Mouse (Mus musculus): ENCODE measurements around the gene Arhgef17. TPM values are rescaled to one million over a fixed set of nuclear protein-coding genes. Genes with fewer than 3 reads are reported as not detected.

Arhgef17 gene
- 10 to 100 TPM; 81.3 to 91.6 TPM for total RNA-seq (2021)
- long read RNA-seq, experiment 1, full-length matches to known transcripts, result 3 of 16 reads
- long read RNA-seq, experiment 1, partial matches to known transcripts, result 1 of 16 reads
- long read RNA-seq, experiment 1, other reads (novel, unspliced or antisense), result 12 of 16 reads
- long read RNA-seq, experiment 2, full-length matches to known transcripts, result 5 of 16 reads
- long read RNA-seq, experiment 2, partial matches to known transcripts, result 4 of 16 reads
- long read RNA-seq, experiment 2, other reads (novel, unspliced or antisense), result 7 of 16 reads

DNA sequence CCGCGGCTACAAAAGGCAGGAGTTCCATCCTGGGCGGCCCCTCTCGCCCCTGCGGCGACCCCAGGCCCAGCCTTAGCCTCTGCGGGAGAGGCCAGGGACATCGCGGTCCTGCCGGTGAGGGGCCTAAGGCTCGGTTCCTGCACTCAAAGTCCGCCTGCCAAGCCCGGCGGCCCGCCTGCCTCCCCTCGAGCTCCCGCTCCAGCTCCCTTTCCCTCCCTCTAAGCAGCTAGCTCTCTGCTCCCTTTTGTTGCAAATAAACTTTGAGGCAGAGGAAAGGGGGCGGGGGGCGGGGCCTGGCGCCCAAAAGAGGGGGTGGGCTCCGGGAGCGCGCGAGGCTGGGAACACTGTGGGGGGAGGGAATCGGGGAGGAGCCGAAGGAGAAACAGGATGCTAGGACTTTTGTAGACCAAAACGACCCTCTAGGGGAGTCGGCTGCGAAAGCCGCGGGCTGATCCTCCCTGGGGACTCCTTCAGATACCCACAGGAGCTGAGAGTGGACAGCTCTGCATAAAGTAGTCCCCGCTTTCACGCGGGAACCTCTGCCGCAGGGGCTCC is at the start of gene Arhgef17:
TSS of gene Arhgef17 (minus strand) at position 182 of the 555 bp plus-strand sequence.
- DNase-seq (ENCODE audit: low spot score in 2 of 2), result no peak

DNA sequence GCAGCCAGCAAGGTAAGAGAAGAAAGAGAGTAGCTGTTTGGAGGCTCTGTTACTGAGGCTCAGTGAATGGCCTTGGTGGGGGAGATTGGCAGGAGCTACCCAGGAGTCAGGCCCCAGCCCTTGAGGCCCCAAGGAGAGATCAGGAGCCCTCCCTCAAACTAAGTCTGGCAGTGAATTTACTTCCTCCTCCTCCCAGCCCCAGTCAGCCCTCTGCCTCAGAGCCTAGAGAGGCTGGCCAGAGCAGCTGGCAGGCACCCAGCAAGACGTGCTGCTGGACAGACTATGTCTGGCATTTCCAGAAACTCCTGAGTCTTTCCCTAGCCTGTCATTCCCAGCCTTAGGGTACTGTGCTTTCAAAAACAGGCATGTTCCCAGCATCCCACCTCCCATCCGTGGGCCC is 47.3 kb upstream of the Arhgef17 start:
- peak; percentile 26 to 64 for DNase-seq (ENCODE audit: low spot score in 2 of 2)
- intact Hi-C loops (cut with DNase I), result no loop called here

More for the DNA sequence above, at the start of gene Arhgef17:
- intact Hi-C loops (cut with DNase I), result loop anchor here (1.0 kb wide), 1 partner anchor 25 kb away; no protein-coding TSS in a partner anchor

DNA sequence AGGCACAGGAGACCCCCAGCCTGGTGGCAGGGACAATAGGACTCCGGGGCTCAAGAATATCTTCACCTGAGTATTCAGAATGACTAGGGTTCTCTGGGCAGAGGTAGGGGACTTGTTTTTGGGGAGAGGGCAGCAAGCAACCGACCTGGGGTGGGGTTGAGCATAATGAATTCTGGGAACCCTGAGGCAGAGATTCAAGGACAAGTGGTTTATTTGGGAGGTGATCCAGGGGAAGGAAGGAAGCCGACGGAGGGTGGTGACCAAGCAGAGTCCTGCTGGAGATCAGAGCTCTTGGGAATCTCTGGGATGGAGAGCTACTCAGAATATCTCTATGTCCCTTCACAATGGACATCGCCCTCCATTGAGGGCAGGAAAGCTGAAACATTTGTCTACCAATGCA is 46.3 kb upstream of the Arhgef17 start:
- no peak for DNase-seq (ENCODE audit: low spot score in 2 of 2)
- intact Hi-C loops (cut with DNase I), result no loop called here

DNA sequence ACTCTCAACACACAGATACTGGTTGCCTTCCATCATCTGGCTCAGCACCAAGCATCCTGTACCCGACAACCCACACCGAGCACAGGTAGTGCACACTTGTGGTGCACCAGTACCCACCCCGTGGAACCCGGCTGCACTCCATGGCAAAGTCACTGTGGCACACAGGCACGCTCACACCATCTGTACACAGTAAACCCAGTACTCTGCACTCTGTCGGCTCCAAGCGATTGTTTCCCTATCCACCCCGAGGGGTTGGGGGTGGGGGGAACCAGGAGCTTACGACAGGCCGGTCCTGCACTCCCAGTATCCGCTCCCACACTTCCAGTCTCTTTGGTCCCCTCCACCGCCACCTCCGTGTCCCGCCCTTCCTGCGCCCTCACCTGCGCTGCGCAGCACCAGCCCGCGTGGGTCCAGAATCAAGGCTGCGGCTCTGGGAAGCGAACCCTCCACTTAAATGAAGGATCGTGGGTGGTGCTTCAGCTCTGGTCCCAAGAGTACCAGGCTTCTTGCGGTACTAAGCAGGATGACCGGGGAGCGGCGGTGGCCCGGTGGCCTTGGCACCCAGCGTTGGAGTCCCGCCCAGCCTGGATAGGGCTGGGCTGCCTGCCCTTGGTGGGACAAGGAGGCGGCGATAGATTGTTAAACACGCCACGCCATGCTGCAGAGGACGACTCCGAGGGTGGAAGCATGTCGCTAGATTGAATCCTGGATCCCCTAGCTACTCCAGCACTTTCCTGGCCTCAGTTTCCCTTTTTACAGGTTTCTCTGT is 42.4 kb upstream of the Arhgef17 start, which contains the start of gene P2ry6:
TSS of gene P2ry6 (minus strand) at position 515 of the 769 bp plus-strand sequence.
- no peak for DNase-seq (ENCODE audit: low spot score in 2 of 2)

DNA sequence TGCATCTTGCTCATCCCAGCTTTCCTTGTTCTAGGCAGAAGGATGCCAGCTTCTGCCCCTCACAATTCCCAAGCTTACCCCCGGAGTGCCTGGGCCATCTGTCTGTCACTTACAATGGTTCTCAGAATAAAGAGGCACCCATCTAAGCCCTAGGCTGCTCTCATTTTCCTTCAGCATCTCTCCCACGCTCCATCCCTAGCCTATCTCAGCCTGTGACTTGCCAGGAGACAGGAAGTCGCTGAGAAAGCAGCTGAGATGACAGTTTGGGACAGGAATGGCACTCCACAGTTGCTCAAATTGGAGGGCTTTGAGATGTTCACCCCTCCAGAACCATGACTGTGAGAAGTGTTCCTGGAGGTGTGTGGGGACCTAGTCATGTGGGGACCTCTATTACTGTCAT is 41.0 kb upstream of the Arhgef17 start:
- intact Hi-C loops (cut with DNase I), result no loop called here
- peak in 1 of 2 experiments; percentile 26 for DNase-seq (ENCODE audit: low spot score in 2 of 2)

More for the DNA sequence above, 42.4 kb upstream of the Arhgef17 start, which contains the start of gene P2ry6:
- intact Hi-C loops (cut with DNase I), result no loop called here

DNA sequence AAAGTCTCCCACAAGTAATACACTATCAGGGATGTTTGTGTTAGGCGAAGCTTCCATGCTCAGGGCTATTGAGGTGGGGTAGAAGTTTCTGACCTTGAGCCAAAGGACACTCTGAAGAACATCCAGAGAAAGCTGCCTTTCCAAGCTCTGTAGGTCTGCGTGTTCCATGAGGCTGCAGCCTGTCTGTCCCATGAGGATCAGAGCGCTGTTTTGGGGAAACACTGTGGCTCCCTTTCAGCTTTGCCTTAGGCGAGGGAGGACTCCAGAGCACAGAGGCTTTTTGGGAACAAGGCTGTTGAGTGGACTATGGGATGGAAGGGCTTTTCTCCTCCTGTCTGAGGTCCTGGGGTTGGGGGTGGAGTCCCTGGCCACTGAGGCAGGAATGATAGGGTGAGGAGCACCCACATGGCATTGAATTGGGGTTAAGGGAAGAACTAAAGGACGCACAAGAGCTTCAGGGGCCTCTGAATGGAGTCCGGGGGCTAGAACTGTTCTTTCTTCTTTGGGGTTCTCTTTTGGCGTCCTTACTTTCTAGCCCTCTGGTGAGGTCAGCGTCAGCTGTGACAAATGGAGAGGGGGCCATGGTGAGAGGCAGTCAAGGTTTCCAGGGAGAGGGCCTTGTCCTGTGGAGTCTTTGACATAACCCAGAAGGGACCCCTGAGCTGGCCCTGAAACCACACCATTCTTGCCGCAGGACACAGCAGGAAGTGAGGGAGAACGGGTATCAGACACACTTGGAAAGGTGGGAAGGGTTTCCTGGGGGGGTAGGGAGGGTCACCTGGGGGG is 37.2 kb upstream of the Arhgef17 start:
- intact Hi-C loops (cut with DNase I), result no loop called here
- no peak for DNase-seq (ENCODE audit: low spot score in 2 of 2)

DNA sequence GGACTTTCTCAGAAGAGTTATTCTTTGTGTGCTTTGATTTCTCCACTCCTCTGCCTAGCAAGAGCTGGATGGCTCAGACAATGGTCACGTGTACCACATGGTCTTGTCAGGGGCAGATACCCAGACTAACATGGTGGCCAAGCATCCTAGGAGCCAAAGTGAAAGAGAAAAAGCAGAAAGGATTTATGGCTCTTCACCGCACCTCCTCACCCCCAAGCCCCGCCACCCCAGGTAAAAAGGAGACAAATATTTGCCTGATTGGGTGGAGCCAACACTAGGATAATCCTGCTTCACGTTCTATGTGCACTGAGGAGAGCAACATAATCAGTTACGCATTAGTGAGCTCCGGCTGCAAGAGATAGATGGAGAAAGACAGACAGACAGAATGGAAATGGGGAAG is 36.5 kb upstream of the Arhgef17 start:
- DNase-seq (ENCODE audit: low spot score in 2 of 2), result no peak
- intact Hi-C loops (cut with DNase I), result no loop called here

DNA sequence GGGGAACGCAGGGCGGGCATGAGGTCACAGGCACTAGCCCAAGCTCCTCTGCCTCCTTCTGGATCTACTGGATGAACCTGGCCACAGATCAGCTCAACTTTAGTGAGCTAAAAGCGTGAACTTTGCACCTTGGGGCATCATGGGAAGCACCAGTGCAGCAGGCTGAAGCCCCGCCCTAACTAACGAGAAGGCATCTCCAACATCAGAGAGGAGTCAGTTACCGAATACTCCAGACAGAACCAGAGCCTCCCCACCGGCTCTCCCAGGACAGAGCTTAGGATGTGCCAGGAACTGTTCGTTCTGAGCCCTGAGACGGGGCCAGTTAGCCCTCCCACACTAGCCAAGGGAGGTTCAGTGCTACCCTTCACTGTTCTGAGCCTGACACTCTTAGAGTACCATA is 35.9 kb upstream of the Arhgef17 start:
- intact Hi-C loops (cut with DNase I), result no loop called here

DNA sequence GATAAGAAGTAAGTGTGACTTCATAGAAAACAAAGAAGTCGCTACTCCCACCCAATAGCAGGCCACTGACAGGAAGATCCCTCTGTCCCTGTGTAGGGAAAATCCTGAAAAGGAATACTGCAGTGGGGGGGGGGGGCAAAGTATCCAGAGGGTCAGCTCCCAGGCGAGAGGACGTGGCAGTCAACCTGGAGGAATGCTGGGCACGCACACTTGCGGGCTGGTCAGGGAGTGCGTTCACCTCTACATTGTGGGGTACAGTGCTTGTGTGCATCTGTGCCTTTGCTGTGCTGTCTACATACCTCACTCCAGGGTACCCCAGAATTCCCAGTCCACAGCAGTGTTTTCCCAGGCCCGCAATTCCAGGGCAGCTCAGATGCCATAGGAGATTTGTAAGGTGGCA is 34.1 kb upstream of the Arhgef17 start:
- intact Hi-C loops (cut with DNase I), result no loop called here

More for the DNA sequence above, 35.9 kb upstream of the Arhgef17 start:
- DNase-seq (ENCODE audit: low spot score in 2 of 2), result no peak

DNA sequence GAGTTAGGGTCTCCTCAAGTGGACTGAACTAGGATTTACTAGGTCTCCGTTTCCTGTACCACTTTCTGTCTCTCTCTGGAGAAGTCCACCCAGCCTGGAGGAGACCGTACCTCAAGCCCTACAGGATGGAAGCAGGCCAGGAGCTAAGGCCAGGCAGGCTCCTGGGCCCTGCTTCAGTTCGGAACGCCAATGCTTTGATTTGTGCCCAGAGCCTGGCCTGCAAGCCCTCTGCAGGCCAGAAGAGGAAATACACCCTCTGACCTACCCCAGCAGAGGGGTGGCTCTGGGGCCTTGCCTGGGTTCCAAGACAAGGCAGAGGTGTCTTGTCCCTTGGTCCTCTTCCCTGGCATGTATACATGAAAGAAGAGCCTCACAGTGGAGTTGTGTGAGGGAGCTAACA is 33.2 kb upstream of the Arhgef17 start:
- intact Hi-C loops (cut with DNase I), result no loop called here
- DNase-seq (ENCODE audit: low spot score in 2 of 2), result no peak

More for the DNA sequence above, 34.1 kb upstream of the Arhgef17 start:
- no peak for DNase-seq (ENCODE audit: low spot score in 2 of 2)

DNA sequence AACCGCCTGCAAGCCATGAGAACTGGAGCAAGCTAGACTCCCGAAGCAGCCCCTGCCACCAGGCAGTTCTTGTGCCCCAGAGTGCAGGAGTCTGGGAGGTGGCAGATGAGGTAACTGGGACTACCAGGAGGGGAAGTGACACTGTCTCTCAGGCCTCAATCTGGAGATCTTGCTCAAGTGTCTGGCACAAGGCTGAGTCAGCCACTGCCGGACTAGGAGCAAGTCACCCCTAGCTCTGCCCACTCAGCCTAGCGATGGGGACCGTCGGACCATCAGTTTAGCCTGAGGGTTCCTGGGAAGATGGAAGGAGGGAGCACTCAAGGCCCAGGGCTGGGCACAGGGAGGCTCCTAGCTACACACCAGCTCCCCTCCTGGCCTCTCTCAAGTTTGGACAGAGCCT is 32.3 kb upstream of the Arhgef17 start:
- intact Hi-C loops (cut with DNase I), result no loop called here
- no peak for DNase-seq (ENCODE audit: low spot score in 2 of 2)

DNA sequence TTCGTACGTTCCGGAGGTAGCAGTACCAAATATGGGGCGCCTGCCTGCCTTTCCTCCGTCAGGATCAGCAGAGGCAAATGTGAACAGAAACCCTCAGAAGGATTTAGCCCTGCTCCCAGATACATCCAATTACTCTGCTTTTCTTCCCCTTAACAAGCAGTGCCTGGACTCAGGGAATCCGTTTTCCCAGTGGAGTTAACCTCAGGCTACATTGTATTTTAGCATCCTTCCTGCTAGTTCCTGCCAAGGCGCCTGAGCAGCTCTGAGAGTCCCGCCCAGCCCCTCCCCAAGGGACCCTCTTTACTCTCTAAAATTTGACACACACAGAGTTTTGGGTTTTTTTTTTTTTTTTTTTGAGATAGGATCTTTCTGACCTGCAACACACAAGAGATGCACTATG is 31.5 kb upstream of the Arhgef17 start:
- DNase-seq (ENCODE audit: low spot score in 2 of 2), result no peak
- intact Hi-C loops (cut with DNase I), result no loop called here

DNA sequence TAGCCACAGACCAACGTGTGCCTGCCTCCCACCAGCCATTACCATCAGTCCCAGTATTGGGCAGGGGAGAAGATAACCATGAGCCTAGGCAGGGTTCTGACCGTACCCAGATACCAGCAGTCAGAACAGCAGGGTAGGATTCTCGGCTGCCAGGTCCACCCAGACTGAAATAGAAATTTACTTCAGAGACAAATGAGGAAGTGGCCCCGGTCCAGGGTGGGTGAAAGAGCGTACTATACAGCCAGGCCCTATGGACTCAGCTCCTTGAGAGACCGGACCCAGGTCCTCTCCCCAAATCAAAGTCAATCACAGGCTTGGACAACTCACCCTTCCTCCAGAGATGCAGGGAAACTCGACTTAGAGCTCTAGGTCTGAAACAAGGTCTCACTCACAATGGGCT is 29.2 kb upstream of the Arhgef17 start:
- intact Hi-C loops (cut with DNase I), result no loop called here
- no peak for DNase-seq (ENCODE audit: low spot score in 2 of 2)

DNA sequence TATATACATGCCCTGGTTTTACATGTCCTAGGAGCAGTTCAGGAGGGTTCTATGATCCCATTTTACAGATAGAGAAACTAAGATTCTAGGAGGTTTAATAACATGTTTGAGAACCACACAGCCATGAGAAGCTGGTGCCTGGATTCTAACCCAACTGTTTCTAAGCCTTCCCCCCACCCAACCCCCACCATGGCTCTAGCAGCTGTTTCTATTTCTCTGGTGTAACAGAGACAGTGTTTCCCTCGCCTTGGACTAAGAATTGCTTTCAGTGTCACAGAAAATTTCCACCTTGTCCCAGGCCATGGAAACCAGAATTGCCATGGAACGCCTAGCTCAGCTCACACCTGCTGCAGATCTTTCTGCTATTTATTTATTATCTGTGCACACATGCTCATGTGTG is 28.6 kb upstream of the Arhgef17 start:
- DNase-seq (ENCODE audit: low spot score in 2 of 2), result no peak
- intact Hi-C loops (cut with DNase I), result no loop called here

DNA sequence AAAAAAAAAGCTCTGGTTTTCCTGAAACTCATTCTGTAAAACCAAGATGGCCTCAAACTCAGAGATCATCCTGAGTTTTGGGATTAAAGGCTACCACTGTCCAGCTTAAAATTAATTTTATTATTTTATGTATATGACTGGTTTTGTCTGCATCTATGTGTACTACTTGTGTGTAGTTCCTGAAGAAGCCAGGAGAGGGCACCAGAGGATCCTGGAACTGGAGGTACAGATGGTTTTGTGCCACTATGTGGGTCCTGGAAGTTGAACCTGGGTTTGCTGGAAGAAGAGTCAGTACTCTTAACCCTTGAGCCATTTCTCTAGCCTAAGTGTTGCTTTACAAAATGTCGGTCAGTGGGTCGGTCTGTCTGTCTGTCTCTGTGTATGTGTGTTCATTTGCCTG is 26.5 kb upstream of the Arhgef17 start:
- no peak for DNase-seq (ENCODE audit: low spot score in 2 of 2)
- intact Hi-C loops (cut with DNase I), result no loop called here

DNA sequence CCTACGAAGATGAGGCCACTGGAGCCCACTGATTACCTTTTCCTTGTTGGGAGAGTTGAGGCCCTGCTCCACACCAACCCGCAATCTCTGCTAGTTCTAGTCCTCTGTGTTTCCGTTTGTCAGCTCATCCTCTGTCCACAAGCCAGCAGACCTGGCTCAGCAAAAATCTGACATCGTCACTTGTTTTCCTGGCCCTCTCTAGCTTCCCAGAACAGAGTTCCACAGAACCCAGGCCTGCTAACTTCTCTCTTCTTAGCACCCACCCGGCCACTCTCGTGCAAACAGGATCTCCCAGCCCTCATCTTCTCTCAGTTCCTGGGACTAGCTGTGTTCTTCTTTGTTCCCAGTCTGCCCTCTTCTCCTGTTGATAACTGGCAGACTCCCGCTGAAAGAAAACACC is 20.8 kb upstream of the Arhgef17 start:
- no peak for DNase-seq (ENCODE audit: low spot score in 2 of 2)
- intact Hi-C loops (cut with DNase I), result no loop called here

DNA sequence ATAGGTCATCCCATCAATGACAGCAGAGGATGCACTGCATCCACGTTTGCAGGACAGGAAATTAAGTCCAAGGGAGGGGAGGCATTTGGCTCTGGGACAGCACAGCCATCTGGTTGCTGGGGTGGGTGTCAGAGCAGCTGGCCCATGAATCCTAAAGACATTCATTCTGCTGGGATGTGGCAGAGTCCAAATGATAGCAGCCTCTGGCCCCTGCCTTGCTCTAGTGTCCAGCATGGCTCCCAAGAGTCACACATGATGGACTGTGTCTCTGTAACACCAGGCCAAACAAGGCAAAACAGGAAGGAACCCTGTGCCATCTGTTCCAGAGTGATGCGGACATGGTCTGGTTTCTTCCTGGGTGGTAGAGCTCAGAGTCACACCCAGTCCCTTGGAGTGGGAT is 20.0 kb upstream of the Arhgef17 start:
- peak in 1 of 2 experiments; percentile 41 for DNase-seq (ENCODE audit: low spot score in 2 of 2)
- intact Hi-C loops (cut with DNase I), result no loop called here

DNA sequence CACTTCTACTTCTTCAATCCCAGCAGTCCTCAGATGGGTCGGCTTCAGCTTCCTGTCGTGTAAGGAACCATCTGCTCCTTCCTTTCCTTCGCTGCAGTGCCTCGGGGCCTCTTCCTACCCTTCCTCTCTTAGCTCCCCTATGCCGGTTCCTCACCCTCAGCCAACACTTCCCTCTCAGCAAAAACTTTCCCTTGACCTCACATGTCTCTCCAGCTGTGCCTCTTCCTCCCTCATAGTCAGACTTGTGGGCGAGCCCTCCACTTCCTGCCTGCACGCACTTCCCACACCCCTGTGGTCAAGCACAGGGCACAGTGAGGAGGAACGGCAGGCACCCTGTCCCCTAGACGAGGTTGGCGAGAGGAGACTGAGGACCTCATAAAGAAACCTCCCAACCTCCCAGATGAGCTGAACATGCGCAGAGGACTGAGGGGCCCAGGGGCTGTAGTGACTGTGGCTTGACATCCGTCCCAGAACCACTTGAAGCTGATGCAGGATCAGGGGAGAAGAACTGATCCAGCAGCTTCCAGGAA is 18.6 kb upstream of the Arhgef17 start:
- peak in 1 of 2 experiments; percentile 44 for DNase-seq (ENCODE audit: low spot score in 2 of 2)
- intact Hi-C loops (cut with DNase I), result no loop called here

DNA sequence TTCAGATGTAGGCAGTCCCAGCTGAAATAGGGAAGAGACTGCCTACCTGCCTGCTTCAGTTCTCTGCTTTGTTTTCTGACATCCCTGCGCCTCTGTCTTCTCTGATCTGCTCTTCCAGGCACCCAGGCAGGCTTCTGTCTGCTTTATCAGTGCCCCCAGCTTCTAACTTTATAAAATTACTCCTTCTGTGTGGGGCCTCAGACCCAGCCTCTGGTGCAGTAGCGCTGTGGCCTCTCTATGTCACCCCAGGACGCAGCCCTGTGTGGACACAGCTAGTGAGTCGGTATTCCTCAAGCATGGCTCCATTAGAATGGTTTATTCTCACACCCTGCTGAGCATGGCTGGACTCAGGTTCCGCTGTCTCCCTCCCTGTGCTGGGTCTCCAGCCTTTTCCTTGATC is 18.1 kb upstream of the Arhgef17 start:
- intact Hi-C loops (cut with DNase I), result no loop called here
- DNase-seq (ENCODE audit: low spot score in 2 of 2), result no peak
